Mouse (Mus musculus): ENCODE results near the gene Ahr. TPM values are rescaled to one million over a fixed set of nuclear protein-coding genes. Genes with fewer than 3 reads are reported as not detected.

Ahr gene
- 1.5 TPM in 2 replicates for polyA plus RNA-seq (2012)

GRCm38 (mm10) chr12:35534754-35535236 lies at the start of gene Ahr:
Ahr (minus strand) TSS chr12:35535038.

